Mouse (Mus musculus) megakaryocyte-erythroid progenitor cell, adult 5 weeks (primary cell): ENCODE measurements around the gene Scrn1. TPM values are rescaled to one million over a fixed set of nuclear protein-coding genes. Genes with fewer than 3 reads are reported as not detected.

ENCODE experiments used
- polyA plus RNA-seq: library from polyadenylated mRNA; stranded (reverse); fragments of >175 nt; gene quantifications from 2 replicates; pipeline ENCODE4 v1.2.3, GENCODE M21; 2012

Scrn1 gene
- 0.24 and 0.40 TPM in 2 replicates for polyA plus RNA-seq

DNA sequence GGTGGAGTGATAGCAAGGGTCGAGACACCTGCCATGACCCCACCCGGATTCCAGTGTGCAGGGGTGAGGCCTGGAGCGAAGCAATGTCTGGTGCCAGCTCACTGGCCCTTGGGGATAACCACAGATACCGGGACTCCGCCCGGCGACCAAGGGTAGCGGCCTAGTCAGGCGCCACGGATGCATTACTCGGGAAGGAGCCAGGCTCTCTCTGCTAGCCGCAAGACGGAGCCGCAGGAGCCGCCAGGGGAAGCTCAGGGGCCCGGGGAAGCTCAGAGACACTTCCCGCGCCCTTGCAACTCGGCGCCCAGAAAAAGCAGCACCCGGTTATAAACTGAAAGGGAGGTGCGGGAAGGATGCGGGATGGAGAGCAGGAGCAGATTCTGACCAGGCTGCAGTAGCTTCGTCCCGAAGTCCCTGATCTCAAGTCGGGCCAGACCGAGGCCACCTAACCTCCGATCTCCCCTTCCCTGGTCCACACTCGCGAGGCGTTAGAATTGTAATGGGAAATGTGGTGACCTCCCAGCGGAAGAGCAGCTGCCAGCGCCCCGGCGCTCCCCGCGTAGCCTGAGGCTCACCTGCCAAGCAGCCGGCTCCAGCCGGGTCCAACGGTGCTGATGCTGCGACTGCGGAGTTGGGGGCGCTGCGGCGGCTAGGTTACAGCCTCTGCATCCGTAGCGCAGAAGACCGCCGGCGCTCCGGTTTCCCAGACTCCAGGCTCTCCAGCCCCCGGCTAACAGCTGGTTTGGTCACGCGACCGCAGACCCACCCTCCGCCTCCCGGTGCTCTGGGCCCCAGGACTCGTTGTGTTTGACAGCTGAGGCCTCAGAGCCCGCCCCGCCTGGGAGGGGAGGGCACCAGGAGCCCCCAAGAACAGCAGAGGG, at the start of gene Scrn1:
Gene Scrn1, minus strand, starts transcription at position 825 of the 881 bp plus-strand sequence.

GRCm38 (mm10) chr6:54597208-54597607, 30.9 kb upstream of the Scrn1 start, which contains the start of gene Fkbp14:
Gene Fkbp14, minus strand, starts transcription at chr6:54597308.

GRCm38 (mm10) chr6:54594469-54595329, 28.4 kb upstream of the Scrn1 start, which contains the start of gene Plekha8:
Gene Plekha8, plus strand, starts transcription at chr6:54595111.

Other genes starting within 250 kb of the Scrn1 start
- 0.45 and 0.53 TPM in 2 replicates for gene Prr15, start 240.7 kb downstream of the Scrn1 start, polyA plus RNA-seq
- not detected in 2 replicates for gene Wipf3, start 136.9 kb downstream of the Scrn1 start, polyA plus RNA-seq
- 0.19 and 0.27 TPM in 2 replicates for gene Plekha8, start 28.6 kb upstream of the Scrn1 start, polyA plus RNA-seq
- not detected in 2 replicates for gene Fkbp14, start 30.8 kb upstream of the Scrn1 start, polyA plus RNA-seq
- 1.2 and 1.4 TPM in 2 replicates for gene Mturn, start 115.1 kb upstream of the Scrn1 start, polyA plus RNA-seq